Mouse (Mus musculus) brown adipose tissue, adult 24 weeks (tissue): Measurements from ENCODE around the gene Cd6. TPM values are rescaled to one million over a fixed set of nuclear protein-coding genes. Genes with fewer than 3 reads are reported as not detected.

Experiments used
- H3K27ac ChIP-seq: fragments of 200-500 bp; replicated peaks from 2 replicates; pipeline ENCODE4 v1.5.1; 2012; ENCODE audit warnings: low read depth, mild to moderate bottlenecking, low read length
- H3K4me1 ChIP-seq: fragments of 200-500 bp; 2 replicates; pipeline ENCODE4 v1.6.1; 2012; ENCODE audit warnings: low read length, mixed read lengths; ENCODE audit not compliant: control insufficient read depth, insufficient read depth, insufficient read length
- H3K4me3 ChIP-seq: fragments of 200-500 bp; 2 replicates; pipeline ENCODE4 v1.5.1; 2012; ENCODE audit warnings: low read depth, mild to moderate bottlenecking, low read length, moderate library complexity; ENCODE audit not compliant: insufficient read depth
- polyA plus RNA-seq: library from polyadenylated mRNA; stranded (reverse); fragments of >200 nt; gene quantifications from 2 replicates; pipeline ENCODE4 v1.2.4, GENCODE M21; 2012; ENCODE audit not compliant: missing spikeins, insufficient read depth, insufficient read length

Cd6 gene
- polyA plus RNA-seq, 1 experiment: not detected

DNA sequence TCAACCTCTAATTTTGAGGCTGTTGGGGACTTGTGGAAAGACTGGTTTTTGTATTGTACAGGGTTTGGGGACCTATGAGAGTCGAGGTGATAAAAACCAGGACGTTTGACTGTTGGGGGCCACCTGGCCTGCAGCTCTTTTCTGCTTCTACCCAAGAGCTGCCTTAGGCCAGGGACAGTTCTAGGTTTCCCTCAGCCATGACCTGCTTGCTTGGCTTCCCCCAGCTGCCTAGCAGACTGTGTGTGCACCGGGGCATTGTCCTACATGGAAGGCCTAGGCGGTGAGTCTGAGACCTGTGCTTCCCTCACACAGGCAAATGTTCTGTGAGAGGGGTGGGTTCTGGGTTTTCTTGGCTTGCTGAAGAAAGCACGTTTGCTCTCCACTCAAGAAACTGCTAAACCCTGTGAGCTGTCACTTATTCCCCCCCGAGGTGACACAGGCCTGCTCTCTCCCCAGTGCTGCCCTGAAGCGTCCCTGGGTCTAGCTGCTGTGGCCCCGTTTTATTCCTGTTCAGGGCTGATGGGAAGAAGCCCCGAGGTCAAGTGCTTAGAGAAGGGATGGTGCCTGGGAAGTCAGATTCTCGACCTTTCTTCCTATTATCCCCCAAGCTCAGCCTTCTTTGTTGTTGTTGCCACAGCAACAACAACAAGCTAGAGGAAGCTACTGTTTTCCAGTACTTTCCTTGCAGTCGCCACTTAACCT lies 81.3 kb downstream of the Cd6 start:
- H3K4me3 ChIP-seq: no peak overlapping the region
- H3K27ac ChIP-seq: no peak overlapping the region
- H3K4me1 ChIP-seq: no peaks in the 10 kb centered on the region

DNA sequence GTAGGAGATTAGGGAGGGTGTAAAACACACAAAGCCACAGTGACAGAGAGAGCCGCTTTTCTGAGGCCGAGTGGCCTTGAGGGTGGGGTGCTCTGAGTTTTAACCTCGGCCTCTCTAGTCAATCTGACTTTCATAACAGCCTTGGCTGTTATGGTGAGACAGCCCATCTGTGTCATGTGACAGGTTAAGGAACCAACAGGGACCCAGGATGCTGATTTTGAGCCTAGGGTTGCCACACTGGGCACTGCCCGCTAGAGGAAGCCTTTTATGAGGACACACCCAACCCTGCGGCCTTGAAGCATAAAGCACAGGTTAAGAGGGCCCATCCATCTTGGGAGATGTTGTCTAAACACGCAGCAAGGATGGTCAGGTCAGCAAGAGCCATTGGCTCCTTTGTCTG lies 82.1 kb downstream of the Cd6 start:
- Histone ChIP-seq H3K4me1 (no peaks in the 10 kb centered on the region), H3K4me3 (no peak overlapping the region), H3K27ac (no peak overlapping the region)

DNA sequence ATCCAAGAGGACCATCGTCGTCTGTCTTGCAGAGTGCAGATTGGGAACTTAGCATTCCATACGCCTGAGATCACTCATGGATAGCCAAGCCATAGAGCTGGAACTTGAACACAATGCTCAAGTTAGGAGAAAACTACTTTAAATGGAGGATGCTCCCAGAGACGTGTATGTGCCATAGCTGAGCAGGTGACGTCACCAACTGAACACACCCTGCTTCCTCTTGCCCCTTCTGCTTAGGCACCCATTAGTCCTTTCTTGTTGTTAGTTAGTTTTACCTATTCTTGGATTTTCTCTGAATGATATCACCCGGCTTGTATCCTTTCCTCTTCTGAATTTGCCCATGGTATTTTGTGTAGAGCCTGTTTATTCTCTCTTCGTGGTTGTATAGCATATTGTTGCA lies 82.7 kb downstream of the Cd6 start:
- H3K4me1 ChIP-seq: no peaks in the 10 kb centered on the region
- H3K27ac ChIP-seq: no peak overlapping the region
- no peak overlapping the region for H3K4me3 ChIP-seq

DNA sequence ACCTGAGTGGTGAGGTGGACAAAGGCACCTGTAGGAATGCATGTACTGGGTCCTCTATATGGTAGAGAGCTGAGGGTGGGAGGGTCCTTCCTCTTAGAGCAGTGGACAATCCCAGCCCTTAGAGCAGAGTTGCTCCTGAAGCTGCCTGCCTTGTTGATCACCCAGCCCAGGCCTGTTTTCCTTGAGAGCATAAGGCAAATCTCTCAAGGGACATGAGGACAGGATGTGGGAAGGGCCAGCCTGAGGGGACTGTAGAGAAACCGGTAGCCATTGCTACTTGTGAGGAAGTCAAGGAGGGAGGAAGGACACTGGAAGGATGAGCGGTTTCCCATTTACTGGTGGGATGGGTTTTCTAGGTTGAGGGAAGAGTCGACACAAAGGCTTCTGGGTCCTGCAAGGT lies 87.3 kb downstream of the Cd6 start:
- Histone ChIP-seq H3K4me3 (no peak overlapping the region), H3K4me1 (no peaks in the 10 kb centered on the region), H3K27ac (no peak overlapping the region)

DNA sequence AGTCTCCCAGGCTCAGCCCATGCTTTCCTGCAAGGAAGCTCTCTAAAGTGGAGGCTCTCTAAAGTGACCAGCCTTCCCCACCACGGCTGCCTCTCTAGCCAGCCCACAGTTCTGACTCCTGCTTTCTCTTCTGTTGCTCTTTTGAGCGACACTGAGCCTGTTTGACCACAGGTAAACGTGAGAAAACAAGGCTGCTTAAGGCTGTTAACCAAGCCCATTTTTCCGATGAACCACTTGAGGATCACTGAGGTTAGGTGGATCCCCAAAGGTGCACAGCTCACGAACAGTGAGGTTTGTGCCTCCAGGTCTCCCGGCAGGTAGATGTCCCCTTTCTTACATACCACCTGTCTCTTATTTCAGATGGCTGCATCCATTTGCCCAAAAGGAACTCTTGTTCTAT lies 87.7 kb downstream of the Cd6 start:
- no peak overlapping the region for H3K27ac ChIP-seq
- H3K4me3 ChIP-seq: no peak overlapping the region
- no peaks in the 10 kb centered on the region for H3K4me1 ChIP-seq

DNA sequence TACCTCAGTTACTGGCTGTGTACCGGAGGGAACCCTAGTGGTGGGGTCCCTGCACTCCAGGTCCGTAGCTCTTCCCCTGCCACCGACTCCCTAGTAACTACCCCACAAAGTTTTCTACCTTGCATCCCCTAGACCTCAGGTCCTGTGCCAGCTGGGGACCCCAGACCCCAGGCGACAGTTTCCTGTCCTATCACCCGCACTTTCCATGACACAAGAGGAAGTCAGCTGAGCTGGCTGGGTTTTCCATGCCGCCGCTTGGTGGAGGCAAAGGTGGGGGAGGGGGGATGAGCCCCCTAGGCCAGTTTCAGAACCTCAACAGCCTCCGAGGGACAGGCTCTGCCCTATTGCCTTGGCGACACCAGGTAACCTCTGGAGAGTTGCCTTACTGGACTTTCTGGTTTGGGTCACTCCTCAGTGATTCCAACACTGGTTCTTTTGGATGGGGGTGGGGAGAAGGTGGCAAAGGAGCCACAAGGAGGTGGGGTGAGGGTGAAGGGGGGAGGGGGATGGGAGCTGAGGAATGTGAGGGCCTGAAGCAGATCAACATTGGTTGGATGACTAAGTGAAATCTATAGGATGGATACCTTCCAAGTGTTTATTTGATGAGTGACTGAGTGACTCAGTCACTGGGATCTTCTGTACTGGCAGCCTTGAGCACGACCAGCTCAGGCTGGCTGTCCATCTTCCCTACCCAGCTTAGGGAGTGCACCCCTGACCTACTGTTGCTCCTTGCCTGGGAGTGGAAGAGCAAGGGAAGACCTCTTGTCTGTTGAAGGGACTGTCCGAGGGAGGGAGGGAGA lies 89.0 kb downstream of the Cd6 start:
- Histone ChIP-seq H3K27ac (no peak overlapping the region), H3K4me1 (no peaks in the 10 kb centered on the region), H3K4me3 (no peak overlapping the region)

DNA sequence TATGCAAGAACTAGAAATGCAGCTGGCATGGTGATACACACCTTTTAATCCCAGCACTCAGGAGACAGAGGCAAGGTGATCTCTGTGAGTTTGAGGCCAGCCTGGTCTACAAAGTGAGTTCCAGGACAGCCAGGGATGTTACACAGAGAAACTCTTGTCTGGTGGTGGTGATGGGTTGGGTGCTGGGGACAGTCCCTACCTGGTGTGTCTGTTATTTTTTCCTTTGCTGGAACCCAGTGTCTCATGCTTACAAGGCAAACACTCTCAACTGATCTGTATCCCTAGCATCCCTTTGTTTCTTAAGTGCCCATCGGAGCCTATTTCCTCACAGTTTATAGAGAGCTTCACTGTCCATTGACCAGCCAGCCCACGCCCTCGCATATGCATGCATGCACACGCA lies 89.9 kb downstream of the Cd6 start:
- no peaks in the 10 kb centered on the region for H3K4me1 ChIP-seq
- no peak overlapping the region for H3K27ac ChIP-seq
- no peak overlapping the region for H3K4me3 ChIP-seq

Other genes starting within 250 kb of the Cd6 start
- 89.1 and 92.5 TPM in 2 replicates for gene Ddb1, start 224.7 kb downstream of the Cd6 start, polyA plus RNA-seq
- 8.0 and 11.4 TPM in 2 replicates for gene Tkfc, start 224.4 kb downstream of the Cd6 start, polyA plus RNA-seq
- not detected in 2 replicates for gene Vwce, start 195.8 kb downstream of the Cd6 start, polyA plus RNA-seq
- not detected in 2 replicates for gene Pga5, start 152.0 kb downstream of the Cd6 start, polyA plus RNA-seq
- 8.5 and 10.1 TPM in 2 replicates for gene Vps37c, start 141.3 kb downstream of the Cd6 start, polyA plus RNA-seq
- gene Cd5, start 91.1 kb downstream of the Cd6 start, polyA plus RNA-seq: not detected in 2 replicates
- gene Slc15a3, start 9.7 kb upstream of the Cd6 start, polyA plus RNA-seq: 2.1 and 2.4 TPM in 2 replicates
- gene Tmem132a, start 39.9 kb upstream of the Cd6 start, polyA plus RNA-seq: 1.7 and 2.1 TPM in 2 replicates
- 75.1 and 80.3 TPM in 2 replicates for gene Tmem109, start 51.9 kb upstream of the Cd6 start, polyA plus RNA-seq
- gene Prpf19, start 65.2 kb upstream of the Cd6 start, polyA plus RNA-seq: 64.9 and 65.6 TPM in 2 replicates
- gene Zp1, start 90.6 kb upstream of the Cd6 start, polyA plus RNA-seq: not detected in 2 replicates
- gene Ptgdr2, start 107.1 kb upstream of the Cd6 start, polyA plus RNA-seq: not detected in 2 replicates
- gene Ccdc86, start 119.2 kb upstream of the Cd6 start, polyA plus RNA-seq: 3.8 and 4.0 TPM in 2 replicates
- not detected in 2 replicates for gene Ms4a10, start 144.6 kb upstream of the Cd6 start, polyA plus RNA-seq
- not detected in 2 replicates for gene Ms4a15, start 163.2 kb upstream of the Cd6 start, polyA plus RNA-seq
- gene Ms4a18, start 188.0 kb upstream of the Cd6 start, polyA plus RNA-seq: not detected in 2 replicates